Mouse (Mus musculus) retina, postnatal 1 day (tissue): ENCODE measurements around the gene Prf1.

ENCODE experiments used
- DNase-seq: peaks from one replicate; pipeline ENCODE4 v3.0.0-alpha.2; 2012

Gene Prf1

GRCm38 (mm10) chr10:61341557-61341956, 43.9 kb downstream of the Prf1 start:
- DNase-seq: peak; percentile 73

- no peak for DNase-seq
These were observed 45.1 kb downstream of the Prf1 start for GRCm38 (mm10) chr10:61342750-61343149.

GRCm38 (mm10) chr10:61343950-61344349, 46.3 kb downstream of the Prf1 start:
- DNase-seq: peak; percentile 71

GRCm38 (mm10) chr10:61345179-61345578, 47.5 kb downstream of the Prf1 start:
- no peak for DNase-seq

GRCm38 (mm10) chr10:61346374-61346773, 48.7 kb downstream of the Prf1 start:
- DNase-seq: no peak

- no peak for DNase-seq
These were observed 53.6 kb downstream of the Prf1 start for GRCm38 (mm10) chr10:61351216-61351615.
